Mouse (Mus musculus): ENCODE measurements around the gene Olfr582.

DNA sequence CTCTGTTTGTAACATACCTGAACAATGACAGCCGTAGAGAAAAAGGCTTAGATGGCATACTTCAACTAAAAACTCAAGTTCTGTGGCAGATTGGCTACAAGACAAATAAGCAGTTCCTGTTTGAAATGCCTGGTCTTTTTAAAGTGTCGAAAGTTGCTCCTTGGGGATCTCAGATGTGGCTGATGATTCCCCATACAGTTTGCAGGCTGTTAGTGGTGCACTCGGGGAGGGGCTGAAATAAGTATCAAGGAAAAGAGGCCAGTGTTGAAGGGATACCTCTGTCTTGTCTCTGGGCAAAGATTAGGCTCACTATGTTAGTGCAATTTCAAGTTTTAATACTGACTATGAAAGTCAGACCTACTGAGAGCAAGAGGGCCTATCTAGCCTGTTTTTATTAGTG lies 48.6 kb upstream of the Olfr582 start, which contains the start of gene Olfr578:
- TF ChIP-seq CTCF (IDR thresholded peaks at IDR 0.05; ENCODE audit: low read depth, low read length) (no peak), POLR2A (IDR thresholded peaks at IDR 0.05; ENCODE audit: borderline replicate concordance, low read depth, low read length) (no peak)
